18 mouse cellular contexts compared by ENCODE assay signal in genomic region chr17:71705550-71706480, GRCm38 (mm10). TPM values are rescaled to one million over a fixed set of nuclear protein-coding genes. Genes with fewer than 3 reads are reported as not detected.
DNase-seq lines count a peak whose midpoint lies in the region; ATAC-seq and TF ChIP-seq lines count a peak whose summit lies in the region.
"Had no signal": no experiment of that assay in that cellular context is flagged by ENCODE, and none has a peak within 500 bp of the region (broad histone marks: within the 10 kb centered on the region; RNA-seq: fewer than 3 reads in every experiment).

No protein-coding gene starts in this region.

- TF ChIP-seq POLR2A in lung, adult 2 months (IDR thresholded peaks at IDR 0.05; ENCODE audit: borderline replicate concordance, extremely low read depth, low read depth, low read length), result no peak
- no peak for TF ChIP-seq POLR2A in kidney, adult 2 months (IDR thresholded peaks at IDR 0.05; ENCODE audit: low read depth, low read length)

- 78% methylated on average over 13 of the region's 14 CpGs for WGBS in lung, postnatal 0 days
- WGBS in lung, adult 2 months, result 78% methylated on average over 14 of the region's 14 CpGs
- 89% methylated on average over 14 of the region's 14 CpGs for WGBS in kidney, adult 2 months

- no peaks in the 10 kb centered on the region for H3K36me3 ChIP-seq in lung, postnatal 0 days (ENCODE audit: insufficient read depth, low read length)
- no peaks in the 10 kb centered on the region for H3K36me3 ChIP-seq in kidney, adult 2 months (ENCODE audit: control insufficient read depth, insufficient read depth, low read length)

- DNase-seq in lung, postnatal 0 days (ENCODE audit: low spot score), result peak; percentile 30
- DNase-seq in lung, adult 2 months, result no peak
- peak; percentile 28 to 48 for DNase-seq in heart, adult 9 months (ENCODE audit: low spot score in 2 of 2)
- no peak for DNase-seq in right cerebral cortex, postnatal 36 days (ENCODE audit: low spot score in 2 of 2)
- no peak for DNase-seq in layer of hippocampus, postnatal 36 days
- no peak for DNase-seq in kidney, adult 2 months
- DNase-seq: adrenal gland, adult 8-10 months; cerebellum, postnatal 25 days; liver; retina, postnatal 1 day; thymus, postnatal 36 days had no signal

- no peak overlapping the region for H3K27ac ChIP-seq in lung, postnatal 0 days (ENCODE audit: low read length)
- H3K27ac ChIP-seq in kidney, adult 2 months (ENCODE audit: insufficient read depth, low read depth, low read length), result no peak overlapping the region

- no peak overlapping the region for H3K9ac ChIP-seq in lung, postnatal 0 days (replicated peaks; ENCODE audit: low read depth)

- ATAC-seq in lung, postnatal 0 days, result peak; percentile 55
- peak; percentile 21; the same call in 1 of the 2 replicates for ATAC-seq in megakaryocyte, adult 5-6 weeks (ENCODE audit: poor library complexity, severe bottlenecking)
- ATAC-seq: intestine, postnatal 0 days had no signal

- no peak for TF ChIP-seq CTCF in lung, postnatal 0 days (IDR thresholded peaks at IDR 0.05)
- TF ChIP-seq CTCF in lung, adult 2 months (IDR thresholded peaks at IDR 0.05; ENCODE audit: insufficient read depth, low read length), result no peak
- TF ChIP-seq CTCF in kidney, adult 2 months (conservative IDR thresholded peaks at IDR 0.05; ENCODE audit: insufficient read depth, insufficient read length, low read depth, low read length), result no peak

- no peaks in the 10 kb centered on the region for H3K4me1 ChIP-seq in lung, postnatal 0 days (ENCODE audit: insufficient read depth, low read depth, low read length)
- no peaks in the 10 kb centered on the region for H3K4me1 ChIP-seq in lung, adult 2 months (ENCODE audit: control insufficient read depth, insufficient read depth, low read length)
- no peaks in the 10 kb centered on the region for H3K4me1 ChIP-seq in kidney, adult 2 months (ENCODE audit: control insufficient read depth, insufficient read depth, low read length)

- H3K9me3 ChIP-seq in lung, postnatal 0 days (ENCODE audit: low read length), result no peaks in the 10 kb centered on the region

- no peak overlapping the region for H3K4me2 ChIP-seq in lung, postnatal 0 days (replicated peaks; ENCODE audit: low read depth, low read length)

- no peak overlapping the region for H3K4me3 ChIP-seq in lung, postnatal 0 days (ENCODE audit: low read depth, low read length)
- H3K4me3 ChIP-seq in lung, adult 2 months (replicated peaks; ENCODE audit: extremely low read depth, low read depth, low read length), result no peak overlapping the region
- no peak overlapping the region for H3K4me3 ChIP-seq in kidney, adult 2 months (ENCODE audit: insufficient read depth, low read depth, low read length)

- no peak for TF ChIP-seq EP300 in lung, postnatal 0 days (IDR thresholded peaks at IDR 0.05)

- H3K27me3 ChIP-seq in lung, postnatal 0 days (replicated peaks; ENCODE audit: insufficient read depth, low read length), result no peaks in the 10 kb centered on the region
- no peaks in the 10 kb centered on the region for H3K27me3 ChIP-seq in kidney, adult 2 months (replicated peaks; ENCODE audit: control insufficient read depth, insufficient read depth, low read length)

RNA-seq across cellular contexts. Expression of gene Togaram2, which starts 32.8 kb away (rescaled TPM):
- polyA plus RNA-seq in lung, postnatal 0 days (2015; fragmentation: Nextera tagmentation; extraction: Ambion mirVana), result 6.3 and 9.1 TPM in 2 replicates
- 17.8 and 18.1 TPM in 2 replicates for polyA plus RNA-seq in lung, adult 2 months (2012; rRNA removed)
- total RNA-seq in megakaryocyte, adult 5-6 weeks (2015), result not detected in 2 replicates
- not detected in 2 replicates for total RNA-seq in megakaryocyte, adult 5-6 weeks (2017)
- total RNA-seq in layer of hippocampus, postnatal 36 days (2021), result 1 to 10 TPM; 1.0 to 1.6 TPM
- polyA plus RNA-seq in kidney, adult 2 months (2012; rRNA removed), result 0.04 and 0.06 TPM in 2 replicates
- polyA plus RNA-seq: hindbrain, embryonic 11.5 days had no signal

RNA-seq across cellular contexts. Expression of gene Pcare, which starts 46.9 kb away (rescaled TPM):
- polyA plus RNA-seq in lung, postnatal 0 days (2015; fragmentation: Nextera tagmentation; extraction: Ambion mirVana), result not detected in 2 replicates
- 0.02 and 0.03 TPM in 2 replicates for polyA plus RNA-seq in lung, adult 2 months (2012; rRNA removed)
- total RNA-seq in megakaryocyte, adult 5-6 weeks (2015), result not detected in 2 replicates
- total RNA-seq in megakaryocyte, adult 5-6 weeks (2017), result not detected in 2 replicates
- total RNA-seq in layer of hippocampus, postnatal 36 days (2021), result under 1 TPM in 1 of 2 experiments, not detected in 1; 0.07 TPM
- polyA plus RNA-seq in kidney, adult 2 months (2012; rRNA removed), result not detected in 2 replicates
- total RNA-seq: adrenal gland, adult 8-10 months had no signal
- polyA plus RNA-seq: embryonic facial prominence, embryonic 14.5 days; hindbrain, embryonic 11.5 days; intestine, postnatal 0 days; large intestine, adult 2 months; midbrain, postnatal 0 days; neural tube, embryonic 14.5 days had no signal

Comparison
In these comparisons a context has a peak if more than half of its experiments do, and no peak if none do; other contexts are left out.
1. DNase-seq: peak in lung, postnatal 0 days (single experiment) and heart, adult 9 months (2 of 2); none in lung, adult 2 months (single experiment), right cerebral cortex, postnatal 36 days (0 of 2), layer of hippocampus, postnatal 36 days (0 of 2) and kidney, adult 2 months (single experiment).